Mouse (Mus musculus) hindbrain, embryonic 12.5 days (tissue): ENCODE measurements around the gene Zkscan3. TPM values are rescaled to one million over a fixed set of nuclear protein-coding genes. Genes with fewer than 3 reads are reported as not detected.

Source experiments
- ATAC-seq: fragments of 200-750 bp; cut with Nextera tagmentation; 2 replicates; pipeline ENCODE4 v1.8.0; 2017; ENCODE audit warnings: moderate TSS enrichment; ENCODE audit not compliant: low FRiP score
- H3K27ac ChIP-seq: fragments of 300-500 bp; sonication (generic); 2 replicates; pipeline ENCODE4 v1.5.1; 2016; ENCODE audit warnings: mild to moderate bottlenecking
- H3K27me3 ChIP-seq: fragments of 300-500 bp; sonication (generic); 2 replicates; pipeline ENCODE4 v1.6.1; 2016; ENCODE audit warnings: mild to moderate bottlenecking
- H3K36me3 ChIP-seq: fragments of 300-500 bp; sonication (generic); 2 replicates; pipeline ENCODE4 v1.6.1; 2016; ENCODE audit warnings: mild to moderate bottlenecking
- H3K4me1 ChIP-seq: fragments of 300-500 bp; sonication (generic); 2 replicates; pipeline ENCODE4 v1.6.1; 2016
- H3K4me2 ChIP-seq: fragments of 300-500 bp; sonication (generic); replicated peaks from 2 replicates; pipeline ENCODE4 v1.6.1; 2016; ENCODE audit warnings: mild to moderate bottlenecking
- H3K4me3 ChIP-seq: fragments of 300-500 bp; sonication (generic); 2 replicates; pipeline ENCODE4 v1.5.1; 2016; ENCODE audit warnings: mild to moderate bottlenecking
- H3K9ac ChIP-seq: fragments of 300-500 bp; sonication (generic); 2 replicates; pipeline ENCODE4 v1.6.1; 2016; ENCODE audit warnings: mild to moderate bottlenecking, moderate library complexity
- H3K9me3 ChIP-seq: fragments of 300-500 bp; sonication (generic); replicated peaks from 2 replicates; pipeline ENCODE4 v1.6.1; 2016; ENCODE audit warnings: mild to moderate bottlenecking
- WGBS: fragments of 180-500 bp; shearing (Covaris S2); methylation state at CpG from one replicate; pipeline ENCODE4 v1.1.7; 2016; 5-methylcytosine and 5-hydroxymethylcytosine counted together
- polyA plus RNA-seq: library from polyadenylated mRNA; unstranded; fragments of >200 nt; fragmentation: Nextera tagmentation; extraction: Ambion mirVana; gene quantifications from 2 replicates; pipeline ENCODE4 v1.2.1, GENCODE M21; 2016

Zkscan3 gene
- 91.0 and 96.2 TPM in 2 replicates for polyA plus RNA-seq

- peak; percentile 95 for ATAC-seq
- H3K4me3 ChIP-seq: peak within 1 kb of the TSS; percentile 57
- H3K27ac ChIP-seq: no peak within 1 kb of the TSS
- H3K9ac ChIP-seq: peak within 1 kb of the TSS; percentile 77
- H3K4me1 ChIP-seq: peaks cover 18% of the 10 kb centered on the region
- H3K9me3 ChIP-seq: no peaks in the 10 kb centered on the region
- H3K27me3 ChIP-seq: 0 out of 2 replicates have a peak, but pooled peaks cover 3% of the 10 kb centered on the region
- under 1% methylated on average over 35 of the region's 35 CpGs for WGBS
- peaks cover 8% of the 10 kb centered on the region; the same call in 1 of the 2 replicates for H3K36me3 ChIP-seq
- peak within 1 kb of the TSS; percentile 75 for H3K4me2 ChIP-seq
These were observed at the start of gene Zkscan3 for GRCm38 (mm10) chr13:21402287-21402846. TSS of gene Zkscan3 (minus strand) at chr13:21402755.

- no peak for ATAC-seq
- Histone ChIP-seq H3K36me3 (peaks cover 46% of the 10 kb centered on the region), H3K27me3 (no peaks in the 10 kb centered on the region)
These were observed 45.5 kb upstream of the Zkscan3 start for GRCm38 (mm10) chr13:21447856-21448614.

GRCm38 (mm10) chr13:21446796-21447195, 44.2 kb upstream of the Zkscan3 start:
- ATAC-seq: no peak
- no peak overlapping the region for H3K9ac ChIP-seq

More at GRCm38 (mm10) chr13:21447856-21448614, 45.5 kb upstream of the Zkscan3 start:
- no peaks in the 10 kb centered on the region for H3K9me3 ChIP-seq
- no peak overlapping the region for H3K9ac ChIP-seq
- H3K4me2 ChIP-seq: no peak overlapping the region
- H3K4me1 ChIP-seq: peaks cover 10% of the 10 kb centered on the region
- H3K27ac ChIP-seq: no peak overlapping the region
- no peak overlapping the region for H3K4me3 ChIP-seq
- WGBS: 83% methylated on average over 16 of the region's 16 CpGs

GRCm38 (mm10) chr13:21441207-21441572, 38.6 kb upstream of the Zkscan3 start:
- H3K9me3 ChIP-seq: no peaks in the 10 kb centered on the region
- ATAC-seq: peak; percentile 44; the same call in 1 of the 2 replicates

More at GRCm38 (mm10) chr13:21446796-21447195, 44.2 kb upstream of the Zkscan3 start:
- WGBS: 95% methylated on average over 9 of the region's 9 CpGs
- H3K4me2 ChIP-seq: no peak overlapping the region
- peaks cover 46% of the 10 kb centered on the region for H3K36me3 ChIP-seq
- no peak overlapping the region for H3K4me3 ChIP-seq
- no peak overlapping the region for H3K27ac ChIP-seq
- H3K9me3 ChIP-seq: no peaks in the 10 kb centered on the region
- no peaks in the 10 kb centered on the region for H3K27me3 ChIP-seq
- no peaks in the 10 kb centered on the region for H3K4me1 ChIP-seq

GRCm38 (mm10) chr13:21440503-21441206, 38.1 kb upstream of the Zkscan3 start, which contains the start of gene Pgbd1:
TSS of gene Pgbd1 (minus strand) at chr13:21441058.
- WGBS: under 1% methylated on average over 32 of the region's 32 CpGs

More at GRCm38 (mm10) chr13:21441207-21441572, 38.6 kb upstream of the Zkscan3 start:
- Histone ChIP-seq H3K4me3 (peak overlapping the region; percentile 50), H3K4me2 (peak overlapping the region; percentile 81), H3K4me1 (peaks cover 8% of the 10 kb centered on the region), H3K27ac (peak overlapping the region; percentile 78), H3K27me3 (no peaks in the 10 kb centered on the region), H3K36me3 (peaks cover 28% of the 10 kb centered on the region), H3K9ac (peak overlapping the region; percentile 72)
- WGBS: 17% methylated on average over 10 of the region's 10 CpGs

DNA sequence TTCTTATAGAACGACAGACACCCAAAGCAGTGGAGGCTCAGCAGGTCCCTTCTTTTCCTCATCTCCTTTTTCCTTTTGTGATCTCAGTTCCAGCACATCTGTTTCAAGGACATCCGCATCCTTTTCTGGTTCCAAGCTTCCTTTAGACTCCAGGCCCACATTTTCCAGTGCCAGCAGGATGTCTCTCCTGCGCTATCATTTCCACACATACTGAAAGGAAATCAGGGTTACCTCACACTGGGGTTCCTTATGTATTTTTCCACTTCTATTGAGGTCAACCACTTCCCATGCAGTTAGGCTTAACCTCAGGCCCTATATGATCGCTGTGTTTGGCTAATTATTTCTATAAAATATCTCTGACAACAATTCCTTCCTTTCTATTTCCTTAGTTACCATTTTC, 32.9 kb upstream of the Zkscan3 start:
- 81% methylated on average over 4 of the region's 4 CpGs for WGBS
- H3K27ac ChIP-seq: no peak overlapping the region
- H3K4me2 ChIP-seq: no peak overlapping the region
- H3K9ac ChIP-seq: no peak overlapping the region
- H3K4me3 ChIP-seq: no peak overlapping the region
- ATAC-seq: no peak
- H3K27me3 ChIP-seq: no peaks in the 10 kb centered on the region
- no peaks in the 10 kb centered on the region for H3K9me3 ChIP-seq
- H3K4me1 ChIP-seq: peaks cover 4% of the 10 kb centered on the region
- H3K36me3 ChIP-seq: 0 out of 2 replicates have a peak, but pooled peaks cover 2% of the 10 kb centered on the region

More at GRCm38 (mm10) chr13:21440503-21441206, 38.1 kb upstream of the Zkscan3 start, which contains the start of gene Pgbd1:
- H3K4me3 ChIP-seq: peak within 1 kb of the TSS; percentile 50
- H3K27ac ChIP-seq: peak within 1 kb of the TSS; percentile 78
- H3K4me2 ChIP-seq: peak within 1 kb of the TSS; percentile 81
- H3K9me3 ChIP-seq: no peaks in the 10 kb centered on the region
- H3K27me3 ChIP-seq: no peaks in the 10 kb centered on the region
- H3K4me1 ChIP-seq: peaks cover 8% of the 10 kb centered on the region
- H3K9ac ChIP-seq: peak within 1 kb of the TSS; percentile 72
- peaks cover 25% of the 10 kb centered on the region for H3K36me3 ChIP-seq
- ATAC-seq: peak; percentile 94

DNA sequence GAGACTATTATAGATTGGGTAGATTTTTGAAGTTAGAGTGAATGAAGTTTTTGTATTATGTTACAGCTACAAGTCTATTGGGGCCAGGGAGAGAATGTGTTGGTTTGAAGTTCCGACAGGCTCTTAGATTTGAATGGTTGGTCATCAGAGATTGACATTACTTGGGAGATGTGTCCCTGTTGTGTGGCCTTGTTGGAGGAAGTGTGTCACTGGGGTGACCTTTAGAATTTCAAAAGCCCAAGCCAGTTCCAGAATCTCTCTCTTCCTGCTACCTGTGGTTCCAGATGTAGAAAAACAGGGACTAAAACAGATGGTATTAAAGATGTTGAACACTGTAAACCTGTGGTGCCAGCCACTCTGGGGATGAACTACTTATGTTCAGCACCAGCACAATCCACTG, 25.1 kb upstream of the Zkscan3 start:
- H3K27me3 ChIP-seq: no peaks in the 10 kb centered on the region
- H3K4me2 ChIP-seq: no peak overlapping the region
- no peak overlapping the region for H3K4me3 ChIP-seq
- H3K36me3 ChIP-seq: no peaks in the 10 kb centered on the region
- no peaks in the 10 kb centered on the region for H3K9me3 ChIP-seq
- 96% methylated on average over 1 of the region's 1 CpGs for WGBS
- no peak overlapping the region for H3K9ac ChIP-seq
- no peak overlapping the region for H3K27ac ChIP-seq
- no peaks in the 10 kb centered on the region for H3K4me1 ChIP-seq
- no peak for ATAC-seq

GRCm38 (mm10) chr13:21423301-21423700, 20.7 kb upstream of the Zkscan3 start:
- Histone ChIP-seq H3K4me3 (no peak overlapping the region), H3K27ac (no peak overlapping the region), H3K4me2 (no peak overlapping the region), H3K9me3 (no peaks in the 10 kb centered on the region), H3K36me3 (no peaks in the 10 kb centered on the region), H3K27me3 (no peaks in the 10 kb centered on the region), H3K4me1 (no peaks in the 10 kb centered on the region), H3K9ac (no peak overlapping the region)
- 64% methylated on average over 5 of the region's 5 CpGs for WGBS
- ATAC-seq: no peak

DNA sequence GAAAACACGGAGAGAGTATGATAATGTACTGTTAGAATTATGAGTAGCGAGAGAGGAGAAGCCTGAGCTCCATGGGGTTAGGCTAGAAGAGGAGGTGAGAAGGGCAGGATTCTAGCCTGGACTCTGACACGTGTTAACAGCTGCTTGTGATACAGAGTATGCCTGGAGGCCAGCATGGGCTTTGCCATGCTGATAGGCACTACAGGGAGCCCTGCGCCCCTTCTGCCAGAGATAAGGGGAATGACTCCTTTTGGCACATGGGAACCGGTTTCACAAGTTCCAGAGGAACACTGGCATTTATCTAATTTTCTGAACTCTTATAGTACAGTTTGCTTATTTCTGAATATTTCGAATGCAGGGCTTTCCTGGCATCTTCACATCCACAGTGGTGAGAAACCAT, 16.3 kb upstream of the Zkscan3 start:
- no peaks in the 10 kb centered on the region for H3K27me3 ChIP-seq
- H3K4me2 ChIP-seq: no peak overlapping the region
- H3K9ac ChIP-seq: no peak overlapping the region
- no peaks in the 10 kb centered on the region for H3K36me3 ChIP-seq
- no peaks in the 10 kb centered on the region for H3K9me3 ChIP-seq
- ATAC-seq: no peak
- H3K4me1 ChIP-seq: no peaks in the 10 kb centered on the region
- H3K27ac ChIP-seq: no peak overlapping the region
- H3K4me3 ChIP-seq: no peak overlapping the region
- WGBS: 59% methylated on average over 6 of the region's 6 CpGs

GRCm38 (mm10) chr13:21417298-21418010, 14.9 kb upstream of the Zkscan3 start:
- Histone ChIP-seq H3K4me2 (no peak overlapping the region), H3K4me1 (no peaks in the 10 kb centered on the region), H3K36me3 (no peaks in the 10 kb centered on the region), H3K9me3 (no peaks in the 10 kb centered on the region), H3K27me3 (no peaks in the 10 kb centered on the region), H3K27ac (no peak overlapping the region), H3K9ac (no peak overlapping the region), H3K4me3 (no peak overlapping the region)
- WGBS: 82% methylated on average over 6 of the region's 6 CpGs
- ATAC-seq: no peak

- ATAC-seq: no peak
These were observed 13.2 kb upstream of the Zkscan3 start for GRCm38 (mm10) chr13:21415750-21416149.

More at GRCm38 (mm10) chr13:21415750-21416149, 13.2 kb upstream of the Zkscan3 start:
- H3K4me3 ChIP-seq: no peak overlapping the region
- H3K27me3 ChIP-seq: no peaks in the 10 kb centered on the region
- H3K4me1 ChIP-seq: no peaks in the 10 kb centered on the region
- no peak overlapping the region for H3K9ac ChIP-seq
- no peaks in the 10 kb centered on the region for H3K36me3 ChIP-seq
- WGBS: 93% methylated on average over 2 of the region's 2 CpGs
- no peaks in the 10 kb centered on the region for H3K9me3 ChIP-seq
- H3K4me2 ChIP-seq: no peak overlapping the region
- H3K27ac ChIP-seq: no peak overlapping the region
